Mouse (Mus musculus): ENCODE results near the gene Idi2.
"Not testable (repeated sequence)": the region's sequence is repeated elsewhere in the genome, so short reads cannot be mapped to it uniquely, and the experiment has no call there.

DNA sequence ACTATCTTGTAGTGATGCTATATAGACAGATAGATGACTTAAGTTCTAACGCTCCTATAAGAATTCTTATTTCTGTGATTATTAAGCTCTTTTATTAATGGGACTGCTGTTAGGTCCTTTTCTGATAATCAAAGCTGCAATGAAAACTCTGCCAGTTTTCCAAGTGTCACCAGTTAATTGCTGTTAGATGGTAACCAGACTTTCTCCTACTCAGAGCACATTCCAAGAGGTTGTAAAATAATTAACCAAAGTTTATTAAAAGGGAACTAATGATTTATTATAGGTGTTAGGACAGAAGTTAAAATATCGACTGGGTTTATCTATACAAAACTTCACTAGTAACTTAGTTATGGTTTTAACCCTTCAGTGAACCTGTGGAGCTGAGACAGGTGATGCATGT is 46.7 kb upstream of the Idi2 start:
- not testable (repeated sequence) for TF ChIP-seq GATA1 (IDR thresholded peaks at IDR 0.05; ENCODE audit: low read depth, low read length); CTCF (IDR thresholded peaks at IDR 0.05 in 2 of 3, conservative IDR thresholded peaks at IDR 0.05 in 1 of 3; ENCODE audit: control insufficient read depth in 1 of 3, insufficient read depth in 1 of 3, low read depth in 2 of 3, low read length in 3 of 3, poor library complexity in 1 of 3, severe bottlenecking in 1 of 3); POLR2A (IDR thresholded peaks at IDR 0.05; ENCODE audit: control insufficient read depth in 1 of 2, insufficient read depth in 1 of 2, low read depth in 1 of 2, low read length in 2 of 2, poor library complexity in 1 of 2); GABPA (IDR thresholded peaks at IDR 0.05; ENCODE audit: low read depth, low read length); USF1 (IDR thresholded peaks at IDR 0.05; ENCODE audit: low read depth, low read length); ZMIZ1 (IDR thresholded peaks at IDR 0.05; ENCODE audit: low read depth, low read length); ZNF384 (IDR thresholded peaks at IDR 0.05; ENCODE audit: low read depth, low read length); NELFE (IDR thresholded peaks at IDR 0.05; ENCODE audit: low read depth, low read length); SMC3 (IDR thresholded peaks at IDR 0.05; ENCODE audit: low read depth, low read length); CHD1 (IDR thresholded peaks at IDR 0.05; ENCODE audit: low read depth, low read length)
